Mouse (Mus musculus) layer of hippocampus, adult 8-10 months (tissue): ENCODE data around the gene Adipor1. TPM values are rescaled to one million over a fixed set of nuclear protein-coding genes. Genes with fewer than 3 reads are reported as not detected.

Experiments
- total RNA-seq, 4 experiments: library from RNA; stranded (reverse); gene quantifications; 2 replicates each; pipeline ENCODE4 v1.2.4; 2022

Gene Adipor1
- total RNA-seq, 4 experiments from 2014 or later: 54.3 to 62.3 (median 58.9) TPM

Other genes starting within 250 kb of the Adipor1 start
- 10 to 100 TPM; 14.8 to 44.4 (median 27.1) TPM for gene Chil1, start 233.2 kb upstream of the Adipor1 start, total RNA-seq
- under 1 TPM in 1 of 4 experiments, not detected in 3; 0.28 TPM for gene Mybph, start 221.9 kb upstream of the Adipor1 start, total RNA-seq
- gene Adora1, start 179.9 kb upstream of the Adipor1 start, total RNA-seq: 100 to 1,000 TPM; 190 to 216 (median 202) TPM
- not detected for gene Myog, start 125.4 kb upstream of the Adipor1 start, total RNA-seq
- gene Ppfia4, start 82.5 kb upstream of the Adipor1 start, total RNA-seq: 10 to 100 TPM; 72.2 to 86.2 (median 77.3) TPM
- gene Tmem183a, start 53.4 kb upstream of the Adipor1 start, total RNA-seq: 10 to 100 TPM; 59.9 to 70.0 (median 61.8) TPM
- gene 4933406M09Rik, start 29.4 kb upstream of the Adipor1 start, total RNA-seq: not detected
- 10 to 100 TPM; 28.8 to 43.0 (median 35.5) TPM for gene Cyb5r1, start 9.8 kb upstream of the Adipor1 start, total RNA-seq
- gene Klhl12, start 40.2 kb downstream of the Adipor1 start, total RNA-seq: 10 to 100 TPM; 37.8 to 46.1 (median 41.6) TPM
- 10 to 100 TPM; 20.0 to 26.7 (median 21.8) TPM for gene Rabif, start 79.3 kb downstream of the Adipor1 start, total RNA-seq
- gene Mgat4e, start 134.3 kb downstream of the Adipor1 start, total RNA-seq: not detected
- gene Kdm5b, start 144.8 kb downstream of the Adipor1 start, total RNA-seq: 10 to 100 TPM; 66.4 to 81.0 (median 72.1) TPM
- gene Syt2, start 231.3 kb downstream of the Adipor1 start, total RNA-seq: 10 to 100 TPM; 31.6 to 35.4 (median 34.6) TPM